Mouse (Mus musculus): ENCODE data around the gene Ppcs. TPM values are rescaled to one million over a fixed set of nuclear protein-coding genes. Genes with fewer than 3 reads are reported as not detected.

Gene Ppcs
- total RNA-seq (2021): 1 to 10 TPM; 5.0 to 5.8 TPM

GRCm38 (mm10) chr4:119422294-119422964 lies at the start of gene Ppcs, which contains the start of gene Zmynd12:
TSS of gene Ppcs (minus strand) at chr4:119422420.
TSS of gene Zmynd12 (plus strand) at chr4:119422814.
- intact Hi-C loops (cut with DNase I): no loop called here
- peak; percentile 91 for DNase-seq

GRCm38 (mm10) chr4:119467720-119468380 lies 45.6 kb upstream of the Ppcs start:
- intact Hi-C loops (cut with DNase I): no loop called here
- peak; percentile 63 for DNase-seq

- intact Hi-C loops (cut with DNase I): no loop called here
- DNase-seq: no peak
These were observed 43.6 kb upstream of the Ppcs start for GRCm38 (mm10) chr4:119465841-119466240.

GRCm38 (mm10) chr4:119463756-119464419 lies 41.7 kb upstream of the Ppcs start:
- intact Hi-C loops (cut with DNase I): no loop called here
- no peak for DNase-seq

- DNase-seq: peak; percentile 96
- intact Hi-C loops (cut with DNase I): no loop called here
These were observed 40.9 kb upstream of the Ppcs start for GRCm38 (mm10) chr4:119462858-119463755.

- intact Hi-C loops (cut with DNase I): no loop called here
- no peak for DNase-seq
These were observed 40.2 kb upstream of the Ppcs start for GRCm38 (mm10) chr4:119462457-119462856.

- peak; percentile 82 for DNase-seq
- intact Hi-C loops (cut with DNase I): no loop called here
These were observed 38.5 kb upstream of the Ppcs start for GRCm38 (mm10) chr4:119460728-119461141.

- DNase-seq: peak; percentile 57
- intact Hi-C loops (cut with DNase I): no loop called here
These were observed 38.1 kb upstream of the Ppcs start for GRCm38 (mm10) chr4:119460296-119460695.

GRCm38 (mm10) chr4:119453533-119453932 lies 31.3 kb upstream of the Ppcs start:
- DNase-seq: peak; percentile 21
- intact Hi-C loops (cut with DNase I): no loop called here

- DNase-seq: no peak
- intact Hi-C loops (cut with DNase I): no loop called here
These were observed 30.9 kb upstream of the Ppcs start for GRCm38 (mm10) chr4:119453128-119453527.

GRCm38 (mm10) chr4:119450436-119450835 lies 28.2 kb upstream of the Ppcs start:
- intact Hi-C loops (cut with DNase I): no loop called here

GRCm38 (mm10) chr4:119447786-119448185 lies 25.6 kb upstream of the Ppcs start:
- no peak for DNase-seq
- intact Hi-C loops (cut with DNase I): no loop called here

More at GRCm38 (mm10) chr4:119450436-119450835, 28.2 kb upstream of the Ppcs start:
- no peak for DNase-seq

GRCm38 (mm10) chr4:119447261-119447660 lies 25.0 kb upstream of the Ppcs start:
- intact Hi-C loops (cut with DNase I): no loop called here

GRCm38 (mm10) chr4:119442539-119442938 lies 20.3 kb upstream of the Ppcs start:
- intact Hi-C loops (cut with DNase I): no loop called here
- no peak for DNase-seq

More at GRCm38 (mm10) chr4:119447261-119447660, 25.0 kb upstream of the Ppcs start:
- no peak for DNase-seq

- intact Hi-C loops (cut with DNase I): no loop called here
- no peak for DNase-seq
These were observed 19.6 kb upstream of the Ppcs start for GRCm38 (mm10) chr4:119441836-119442235.

- intact Hi-C loops (cut with DNase I): no loop called here
These were observed 15.7 kb upstream of the Ppcs start for GRCm38 (mm10) chr4:119437936-119438335.

GRCm38 (mm10) chr4:119430678-119431077 lies 8.5 kb upstream of the Ppcs start:
- DNase-seq: peak; percentile 44
- intact Hi-C loops (cut with DNase I): no loop called here

More at GRCm38 (mm10) chr4:119437936-119438335, 15.7 kb upstream of the Ppcs start:
- DNase-seq: no peak

- intact Hi-C loops (cut with DNase I): no loop called here
- no peak for DNase-seq
These were observed 5.5 kb upstream of the Ppcs start for GRCm38 (mm10) chr4:119427680-119428079.

- DNase-seq: no peak
- intact Hi-C loops (cut with DNase I): no loop called here
These were observed 3.4 kb upstream of the Ppcs start for GRCm38 (mm10) chr4:119425601-119426000.

- intact Hi-C loops (cut with DNase I): no loop called here
- no peak for DNase-seq
These were observed 2.9 kb upstream of the Ppcs start for GRCm38 (mm10) chr4:119425077-119425476.

- intact Hi-C loops (cut with DNase I): no loop called here
- DNase-seq: peak; percentile 47
These were observed 313 bp downstream of the Ppcs start for GRCm38 (mm10) chr4:119421921-119422293.

Data from left cerebral cortex, postnatal 4 days (tissue).